Mouse (Mus musculus) midbrain, embryonic 11.5 days (tissue): ENCODE measurements around the gene Mettl21e. TPM values are rescaled to one million over a fixed set of nuclear protein-coding genes. Genes with fewer than 3 reads are reported as not detected.

ENCODE experiments used
- ATAC-seq: fragments of 200-750 bp; cut with Nextera tagmentation; 2 replicates; pipeline ENCODE4 v1.8.0; 2017; ENCODE audit warnings: moderate TSS enrichment, moderate library complexity; ENCODE audit not compliant: low FRiP score
- DNase-seq: peaks from one replicate; pipeline ENCODE4 v3.0.0; 2015; ENCODE audit warnings: low spot score; ENCODE audit errors: missing footprints
- H3K27ac ChIP-seq: fragments of 300-500 bp; sonication (generic); 2 replicates; pipeline ENCODE4 v1.5.1; 2014; ENCODE audit warnings: low read depth, low read length
- H3K27me3 ChIP-seq: fragments of 300-500 bp; sonication (generic); 2 replicates; pipeline ENCODE4 v1.6.1; 2014; ENCODE audit warnings: mild to moderate bottlenecking, low read length, moderate library complexity, mixed read lengths; ENCODE audit not compliant: control insufficient read depth, insufficient read depth
- H3K36me3 ChIP-seq: fragments of 300-500 bp; sonication (generic); 2 replicates; pipeline ENCODE4 v1.6.1; 2014; ENCODE audit warnings: mild to moderate bottlenecking, low read length, moderate library complexity, mixed read lengths; ENCODE audit not compliant: control insufficient read depth, insufficient read depth
- H3K4me1 ChIP-seq: fragments of 300-500 bp; sonication (generic); 2 replicates; pipeline ENCODE4 v1.6.1; 2014; ENCODE audit warnings: low read length; ENCODE audit not compliant: control insufficient read depth, insufficient read depth
- H3K4me2 ChIP-seq: fragments of 300-500 bp; sonication (generic); 2 replicates; pipeline ENCODE4 v1.6.1; 2014; ENCODE audit warnings: mild to moderate bottlenecking, moderate library complexity
- H3K4me3 ChIP-seq: fragments of 300-500 bp; sonication (generic); 2 replicates; pipeline ENCODE4 v1.5.1; 2014; ENCODE audit warnings: low read depth, low read length
- H3K9ac ChIP-seq: fragments of 300-500 bp; sonication (generic); 2 replicates; pipeline ENCODE4 v1.6.1; 2014; ENCODE audit warnings: low read length
- H3K9me3 ChIP-seq: fragments of 300-500 bp; sonication (generic); 2 replicates; pipeline ENCODE4 v1.6.1; 2016; ENCODE audit warnings: low read length; ENCODE audit not compliant: control insufficient read depth
- WGBS: fragments of 180-500 bp; shearing (Covaris S2); extraction: QIAGEN DNeasy Blood & Tissue Kit; methylation state at CpG from one replicate; pipeline ENCODE4 v1.1.7; 2014; 5-methylcytosine and 5-hydroxymethylcytosine counted together
- polyA plus RNA-seq: library from polyadenylated mRNA; unstranded; fragments of >200 nt; fragmentation: Nextera tagmentation; extraction: Ambion mirVana; gene quantifications from 2 replicates; pipeline ENCODE4 v1.2.1, GENCODE M21; 2014

Mettl21e gene
- polyA plus RNA-seq, 1 experiment from 2014 or later = not detected

DNA sequence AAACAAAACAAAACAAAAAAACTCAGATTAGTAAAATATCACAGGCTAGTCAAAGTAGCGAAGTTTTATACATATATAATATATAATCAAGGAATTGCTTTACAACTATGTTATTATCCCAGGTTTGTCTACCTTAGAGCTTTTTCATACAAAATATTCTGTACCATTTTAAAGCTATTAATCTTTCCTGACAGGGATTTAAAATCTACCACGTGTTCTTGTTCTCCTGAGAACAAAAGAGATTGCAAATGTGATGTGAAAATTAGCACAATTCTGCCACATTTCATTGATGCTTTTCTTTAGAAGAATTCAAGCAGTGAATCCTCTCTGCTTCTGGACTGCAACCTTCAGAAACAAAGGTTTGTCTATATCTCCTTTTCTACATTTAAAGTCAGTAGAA is 4.3 kb downstream of the Mettl21e start:
- DNase-seq (no peak), ATAC-seq (no peak)
- no peak overlapping the region for H3K9ac ChIP-seq
- no peaks in the 10 kb centered on the region for H3K36me3 ChIP-seq
- 56% methylated on average over 2 of the region's 2 CpGs for WGBS
- no peaks in the 10 kb centered on the region for H3K9me3 ChIP-seq
- H3K27me3 ChIP-seq = no peaks in the 10 kb centered on the region
- no peak overlapping the region for H3K4me2 ChIP-seq
- no peak overlapping the region for H3K27ac ChIP-seq
- no peaks in the 10 kb centered on the region for H3K4me1 ChIP-seq
- H3K4me3 ChIP-seq = no peak overlapping the region

DNA sequence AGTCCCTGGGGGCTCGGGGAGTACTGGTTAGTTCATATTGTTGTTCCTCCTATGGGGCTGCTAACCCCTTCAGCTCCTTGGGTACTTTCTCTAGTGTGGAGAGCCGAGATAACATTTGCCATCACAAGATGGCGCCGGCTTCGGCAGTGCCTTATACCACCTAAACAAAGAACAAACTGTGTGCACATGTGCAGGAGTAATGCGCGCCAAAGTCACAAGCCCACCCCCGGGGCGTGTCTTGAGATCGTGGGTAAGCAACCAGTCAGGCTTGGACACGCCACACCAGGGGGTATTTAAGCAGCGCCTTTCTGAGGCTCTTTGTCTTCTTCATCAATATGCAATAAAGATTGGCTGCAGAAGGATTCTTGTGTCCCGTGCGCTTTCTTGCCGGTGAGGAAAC is 15.9 kb downstream of the Mettl21e start:
- no peaks in the 10 kb centered on the region for H3K27me3 ChIP-seq
- 88% methylated on average over 15 of the region's 15 CpGs for WGBS
- ATAC-seq (no peak), DNase-seq (no peak)
- H3K4me1 ChIP-seq = no peaks in the 10 kb centered on the region
- H3K36me3 ChIP-seq = no peaks in the 10 kb centered on the region
- H3K4me3 ChIP-seq = no peak overlapping the region
- H3K9me3 ChIP-seq = no peaks in the 10 kb centered on the region
- H3K4me2 ChIP-seq = no peak overlapping the region
- H3K27ac ChIP-seq = no peak overlapping the region
- no peak overlapping the region for H3K9ac ChIP-seq

DNA sequence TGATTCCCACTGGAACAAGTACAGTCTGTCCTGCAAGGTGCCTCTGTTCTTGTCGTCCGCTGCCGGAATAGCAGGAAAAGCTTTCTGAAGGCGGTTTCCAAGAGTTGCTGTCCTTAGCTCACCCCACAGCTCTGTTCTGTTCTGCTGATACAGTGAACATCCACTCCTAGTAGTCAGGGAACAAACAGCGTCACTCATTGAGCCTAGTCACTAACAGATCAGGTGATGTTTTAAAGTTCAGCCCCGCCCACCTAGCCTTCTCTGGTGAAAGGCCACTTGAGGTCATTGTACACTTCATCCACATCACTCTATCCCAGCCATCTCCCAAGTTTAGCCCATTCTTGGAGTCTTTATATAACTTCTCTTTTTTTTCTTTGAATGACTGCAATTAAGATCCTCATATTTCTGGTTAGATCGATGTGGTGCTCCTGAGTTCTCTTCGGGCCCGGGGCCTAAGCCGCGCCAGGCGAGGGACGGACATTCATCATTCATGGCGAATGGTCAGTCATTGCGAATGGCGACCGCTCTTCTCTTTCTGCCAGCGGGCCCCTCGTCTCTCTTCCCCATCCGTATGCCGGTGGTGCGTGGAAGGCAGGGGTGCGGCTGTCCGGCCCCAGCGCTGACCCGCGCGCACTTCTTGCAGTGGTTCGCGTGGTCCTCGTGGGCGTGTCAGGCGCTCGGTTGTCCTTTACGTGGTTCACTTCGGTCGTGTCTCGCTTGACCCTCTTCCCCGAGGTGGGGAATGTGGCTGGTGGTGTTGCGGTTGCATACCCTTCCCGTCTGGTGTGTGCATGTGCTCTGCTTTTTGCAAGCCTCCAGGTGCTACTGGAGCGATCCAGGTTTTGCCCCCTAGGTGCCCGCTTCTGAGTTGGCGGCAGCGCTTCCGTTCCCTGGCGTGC is 20.2 kb downstream of the Mettl21e start:
- ATAC-seq = peak; percentile 67
- peak; percentile 91 for DNase-seq
- peak overlapping the region; percentile 53 for H3K9ac ChIP-seq

GRCm38 (mm10) chr1:44186396-44186795 is 32.4 kb downstream of the Mettl21e start:
- no peak for ATAC-seq
- Histone ChIP-seq H3K9me3 (no peaks in the 10 kb centered on the region), H3K27me3 (no peaks in the 10 kb centered on the region), H3K9ac (no peak overlapping the region), H3K4me2 (no peak overlapping the region), H3K36me3 (no peaks in the 10 kb centered on the region), H3K4me1 (no peaks in the 10 kb centered on the region), H3K4me3 (no peak overlapping the region), H3K27ac (no peak overlapping the region)
- DNase-seq = no peak

More for the DNA sequence above, 20.2 kb downstream of the Mettl21e start:
- peak overlapping the region; percentile 80 for H3K4me2 ChIP-seq
- H3K9me3 ChIP-seq = no peaks in the 10 kb centered on the region
- no peaks in the 10 kb centered on the region for H3K4me1 ChIP-seq
- no peaks in the 10 kb centered on the region for H3K36me3 ChIP-seq
- H3K27me3 ChIP-seq = no peaks in the 10 kb centered on the region
- H3K4me3 ChIP-seq = peak overlapping the region; percentile 38
- no peak overlapping the region for H3K27ac ChIP-seq
- WGBS = 14% methylated on average over 47 of the region's 47 CpGs

DNA sequence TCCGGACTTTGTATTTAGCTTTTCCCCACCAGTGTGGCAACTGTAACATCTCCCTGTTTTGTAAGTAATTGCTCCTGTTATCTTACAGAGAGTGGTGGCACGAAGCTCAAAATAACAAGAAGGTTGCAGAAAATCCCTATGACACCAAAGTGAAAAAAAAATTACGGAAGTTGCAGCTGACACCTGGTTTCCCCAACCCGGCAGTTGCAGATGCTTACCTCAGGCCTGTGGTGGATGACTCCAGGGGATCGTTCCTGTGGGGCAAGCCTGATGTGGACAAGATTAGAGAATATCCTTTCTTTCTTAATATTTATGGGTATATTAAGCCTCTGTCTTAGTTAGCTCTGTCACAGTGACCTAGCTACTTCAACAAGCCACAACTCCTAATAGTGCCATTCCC is 40.7 kb downstream of the Mettl21e start:
- no peak overlapping the region for H3K4me3 ChIP-seq
- ATAC-seq = no peak
- no peaks in the 10 kb centered on the region for H3K27me3 ChIP-seq
- no peak overlapping the region for H3K9ac ChIP-seq
- DNase-seq = no peak
- no peaks in the 10 kb centered on the region for H3K4me1 ChIP-seq
- peaks cover 10% of the 10 kb centered on the region; the same call in 1 of the 2 replicates for H3K36me3 ChIP-seq
- H3K9me3 ChIP-seq = no peaks in the 10 kb centered on the region
- H3K27ac ChIP-seq = no peak overlapping the region
- 97% methylated on average over 5 of the region's 5 CpGs for WGBS
- H3K4me2 ChIP-seq = no peak overlapping the region

- no peak overlapping the region for H3K4me2 ChIP-seq
- no peaks in the 10 kb centered on the region for H3K4me1 ChIP-seq
- H3K9ac ChIP-seq = no peak overlapping the region
- peaks cover 4% of the 10 kb centered on the region; the same call in 1 of the 2 replicates for H3K9me3 ChIP-seq
- peaks cover 25% of the 10 kb centered on the region for H3K36me3 ChIP-seq
- no peak overlapping the region for H3K4me3 ChIP-seq
- no peak for DNase-seq
- H3K27ac ChIP-seq = no peak overlapping the region
- no peak for ATAC-seq
- H3K27me3 ChIP-seq = no peaks in the 10 kb centered on the region
- 84% methylated on average over 8 of the region's 8 CpGs for WGBS
Observed at GRCm38 (mm10) chr1:44173903-44174302, 44.9 kb downstream of the Mettl21e start.

DNA sequence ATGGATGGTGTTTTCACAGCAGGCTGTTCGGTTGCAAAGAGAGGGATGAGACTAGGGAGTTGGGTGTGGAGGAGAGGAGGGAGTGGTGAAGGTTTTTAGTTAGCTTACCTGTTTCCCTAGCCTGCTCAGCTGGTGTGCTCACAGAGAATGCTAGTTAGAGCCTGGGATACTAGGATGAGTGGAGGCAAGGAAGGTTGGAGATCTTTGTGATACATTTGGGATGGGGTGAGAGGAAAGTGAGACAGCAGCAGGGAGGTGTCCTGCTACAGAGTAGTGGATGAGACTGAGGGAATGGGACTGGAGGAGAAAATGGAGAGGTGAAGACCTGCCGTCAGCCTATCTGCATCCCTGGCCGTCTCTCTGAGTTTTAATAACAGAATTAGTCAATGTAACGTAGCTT is 46.1 kb downstream of the Mettl21e start:
- Histone ChIP-seq H3K9ac (no peak overlapping the region), H3K9me3 (peaks cover 4% of the 10 kb centered on the region; the same call in 1 of the 2 replicates), H3K27me3 (no peaks in the 10 kb centered on the region), H3K4me1 (no peaks in the 10 kb centered on the region), H3K27ac (no peak overlapping the region), H3K4me2 (no peak overlapping the region), H3K36me3 (peaks cover 33% of the 10 kb centered on the region), H3K4me3 (no peak overlapping the region)
- no peak for DNase-seq
- WGBS = 97% methylated on average over 4 of the region's 4 CpGs
- no peak for ATAC-seq

DNA sequence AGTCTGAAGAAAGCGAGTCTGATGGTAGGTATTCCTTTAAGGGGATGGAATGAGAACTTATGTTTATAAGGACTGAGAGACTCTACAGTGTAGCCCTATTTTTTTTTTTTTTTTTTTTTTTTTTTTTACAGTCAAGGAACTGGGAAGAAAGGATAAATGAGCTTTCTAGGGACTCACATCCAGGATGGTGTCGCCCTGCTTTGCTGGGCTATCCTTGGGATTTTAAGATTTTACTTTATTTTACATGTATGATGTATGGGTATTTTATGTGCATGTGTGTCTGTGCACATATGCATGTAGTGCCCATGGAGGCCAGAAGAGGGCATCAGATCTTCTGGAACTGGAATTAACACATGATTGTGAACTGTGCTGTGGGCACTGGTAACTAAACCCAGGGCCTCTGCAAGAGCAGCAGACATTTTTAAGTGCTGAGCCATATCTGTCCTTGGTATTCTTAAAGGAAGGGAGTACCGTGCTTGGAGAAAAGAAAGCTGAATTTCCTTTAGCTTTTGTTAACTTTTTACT is 50.8 kb downstream of the Mettl21e start:
- no peak overlapping the region for H3K4me3 ChIP-seq
- no peaks in the 10 kb centered on the region for H3K4me1 ChIP-seq
- ATAC-seq (no peak), DNase-seq (no peak)
- H3K27me3 ChIP-seq = no peaks in the 10 kb centered on the region
- H3K9me3 ChIP-seq = peaks cover 4% of the 10 kb centered on the region; the same call in 1 of the 2 replicates
- 98% methylated on average over 3 of the region's 3 CpGs for WGBS
- H3K36me3 ChIP-seq = peaks cover 45% of the 10 kb centered on the region
- H3K4me2 ChIP-seq = no peak overlapping the region
- H3K9ac ChIP-seq = no peak overlapping the region
- H3K27ac ChIP-seq = no peak overlapping the region

- no peak for DNase-seq
- Histone ChIP-seq H3K4me2 (no peak overlapping the region), H3K27me3 (no peaks in the 10 kb centered on the region), H3K9ac (no peak overlapping the region), H3K27ac (no peak overlapping the region), H3K36me3 (peaks cover 36% of the 10 kb centered on the region), H3K4me3 (no peak overlapping the region), H3K9me3 (no peaks in the 10 kb centered on the region), H3K4me1 (no peaks in the 10 kb centered on the region)
- no peak for ATAC-seq
- WGBS = 97% methylated on average over 5 of the region's 5 CpGs
Observed at GRCm38 (mm10) chr1:44162389-44162788, 56.4 kb downstream of the Mettl21e start.
